Mouse (Mus musculus) spleen, postnatal 4 days (tissue): ENCODE measurements around the gene Rxfp4.

Experiments
- DNase-seq, 2 experiments: peaks; one replicate each; pipeline ENCODE4 v3.0.0; 2022; ENCODE audit warnings: low spot score in 2 of 2

Rxfp4 gene

GRCm38 (mm10) chr3:88651669-88652618 is 998 bp downstream of the Rxfp4 start:
- peak in 1 of 2 experiments; percentile 63 for DNase-seq

- DNase-seq: no peak
These were observed 2.0 kb downstream of the Rxfp4 start for GRCm38 (mm10) chr3:88650713-88651504.

GRCm38 (mm10) chr3:88649967-88650366 is 3.0 kb downstream of the Rxfp4 start:
- DNase-seq: no peak

GRCm38 (mm10) chr3:88649186-88649585 is 3.8 kb downstream of the Rxfp4 start:
- peak in 1 of 2 experiments; percentile 60 for DNase-seq

- DNase-seq: peak in 1 of 2 experiments; percentile 59
These were observed 4.3 kb downstream of the Rxfp4 start for GRCm38 (mm10) chr3:88648452-88649168.

GRCm38 (mm10) chr3:88647779-88648413 is 5.0 kb downstream of the Rxfp4 start:
- DNase-seq: no peak

- no peak for DNase-seq
These were observed 5.9 kb downstream of the Rxfp4 start for GRCm38 (mm10) chr3:88647076-88647475.

GRCm38 (mm10) chr3:88646426-88646995 is 6.4 kb downstream of the Rxfp4 start:
- DNase-seq: no peak

GRCm38 (mm10) chr3:88645937-88646336 is 7.0 kb downstream of the Rxfp4 start:
- DNase-seq: no peak

- no peak for DNase-seq
These were observed 9.9 kb downstream of the Rxfp4 start for GRCm38 (mm10) chr3:88643078-88643477.

- peak in 1 of 2 experiments; percentile 65 for DNase-seq
These were observed 12.3 kb downstream of the Rxfp4 start for GRCm38 (mm10) chr3:88640676-88641075.

- DNase-seq: no peak
These were observed 13.7 kb downstream of the Rxfp4 start for GRCm38 (mm10) chr3:88639239-88639638.

GRCm38 (mm10) chr3:88637134-88637533 is 15.8 kb downstream of the Rxfp4 start:
- DNase-seq: no peak

GRCm38 (mm10) chr3:88636555-88636986 is 16.4 kb downstream of the Rxfp4 start:
- no peak for DNase-seq

GRCm38 (mm10) chr3:88635506-88636275 is 17.3 kb downstream of the Rxfp4 start:
- no peak for DNase-seq

GRCm38 (mm10) chr3:88633056-88633455 is 19.9 kb downstream of the Rxfp4 start:
- no peak for DNase-seq

GRCm38 (mm10) chr3:88631921-88632587 is 20.9 kb downstream of the Rxfp4 start:
- no peak for DNase-seq

GRCm38 (mm10) chr3:88630849-88631341 is 22.0 kb downstream of the Rxfp4 start:
- no peak for DNase-seq

GRCm38 (mm10) chr3:88630018-88630417 is 22.9 kb downstream of the Rxfp4 start:
- no peak for DNase-seq
